Mouse (Mus musculus): Measurements from ENCODE around the gene Aplp2. TPM values are rescaled to one million over a fixed set of nuclear protein-coding genes. Genes with fewer than 3 reads are reported as not detected.
A peak's percentile ranks its signal among the peaks of the same experiment; 100 is the strongest.

Aplp2 gene
- polyA plus RNA-seq, 1 experiment from 2014 or later = 422 TPM

DNA sequence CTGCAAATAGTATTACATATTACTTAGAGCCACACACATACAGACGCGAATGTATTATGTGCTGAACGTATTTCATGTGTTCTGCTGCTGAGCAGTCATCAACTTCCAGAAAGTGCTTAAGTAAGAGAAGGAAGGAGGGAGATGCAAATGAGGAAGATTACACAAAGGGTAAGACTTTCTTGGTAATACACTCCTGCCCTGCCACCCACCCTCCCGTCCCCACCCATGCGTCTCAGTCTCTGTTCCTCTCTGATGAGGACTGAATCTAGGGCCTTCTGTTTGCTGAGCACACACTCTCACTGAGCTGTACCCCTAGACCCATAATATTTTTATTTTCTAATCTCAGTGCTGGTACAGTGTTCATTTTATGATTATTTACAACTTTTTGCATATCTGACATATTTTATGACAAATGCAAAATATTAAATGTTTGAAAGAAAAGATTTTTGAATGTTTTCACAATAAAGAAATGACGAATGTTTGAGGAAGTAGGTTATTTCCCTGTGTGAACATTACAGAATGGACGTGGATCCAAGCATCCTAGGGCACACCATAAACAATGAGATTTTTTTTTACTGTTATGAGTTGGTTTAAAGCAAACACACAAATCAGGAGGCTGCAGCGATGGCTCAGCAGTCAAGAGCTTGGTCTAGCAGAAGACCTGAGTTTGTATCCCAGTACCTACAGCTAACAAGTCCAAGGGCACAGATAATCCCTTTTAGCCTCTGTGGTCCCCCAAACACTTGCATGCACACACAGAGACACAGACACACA lies 36.0 kb upstream of the Aplp2 start:
- H3K4me3 ChIP-seq (ENCODE audit: low read length) = no peak overlapping the region
- 73% methylated on average over 8 of the region's 8 CpGs for WGBS
- no peak overlapping the region for H3K27ac ChIP-seq (ENCODE audit: low read length)
- H3K4me1 ChIP-seq (ENCODE audit: control insufficient read depth, insufficient read depth, low read length) = no peaks in the 10 kb centered on the region
- no peak overlapping the region for H3K9ac ChIP-seq (ENCODE audit: low read length)
- no peaks in the 10 kb centered on the region for H3K27me3 ChIP-seq (ENCODE audit: control insufficient read depth, insufficient read depth, low read length)
- H3K9me3 ChIP-seq (replicated peaks; ENCODE audit: control insufficient read depth, low read length) = no peaks in the 10 kb centered on the region
- no peaks in the 10 kb centered on the region for H3K36me3 ChIP-seq (ENCODE audit: control insufficient read depth, insufficient read depth)
- no peak overlapping the region for H3K4me2 ChIP-seq (ENCODE audit: low read depth, low read length)
- ATAC-seq (replicated peaks; ENCODE audit: extremely low read depth, insufficient read depth, low FRiP score) = no peak

DNA sequence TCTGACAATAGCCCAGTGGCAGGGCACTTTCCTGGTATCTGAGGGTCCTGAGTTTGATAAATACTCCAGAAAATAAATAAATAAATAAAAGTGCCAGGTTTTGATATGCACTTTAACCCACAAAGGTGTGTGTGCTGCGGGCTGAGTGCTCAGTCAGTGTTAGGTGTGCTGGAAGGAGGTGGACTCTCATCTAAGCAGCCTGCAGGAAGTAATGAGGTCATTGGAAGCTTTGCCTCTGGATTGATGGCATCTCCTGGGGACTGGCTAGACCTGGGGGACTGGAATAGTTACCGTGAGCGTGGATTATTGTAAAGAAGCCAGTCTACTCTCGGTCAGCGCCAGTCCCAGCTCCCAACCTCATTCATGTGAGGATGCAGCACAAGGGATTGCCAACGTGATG lies 34.8 kb upstream of the Aplp2 start:
- Histone ChIP-seq H3K9ac (ENCODE audit: low read length) (no peak overlapping the region), H3K4me2 (ENCODE audit: low read depth, low read length) (no peak overlapping the region), H3K4me3 (ENCODE audit: low read length) (no peak overlapping the region), H3K27ac (ENCODE audit: low read length) (no peak overlapping the region), H3K9me3 (replicated peaks; ENCODE audit: control insufficient read depth, low read length) (no peaks in the 10 kb centered on the region), H3K36me3 (ENCODE audit: control insufficient read depth, insufficient read depth) (no peaks in the 10 kb centered on the region), H3K4me1 (ENCODE audit: control insufficient read depth, insufficient read depth, low read length) (no peaks in the 10 kb centered on the region), H3K27me3 (ENCODE audit: control insufficient read depth, insufficient read depth, low read length) (no peaks in the 10 kb centered on the region)
- WGBS = 43% methylated on average over 6 of the region's 6 CpGs
- ATAC-seq (replicated peaks; ENCODE audit: extremely low read depth, insufficient read depth, low FRiP score) = no peak

DNA sequence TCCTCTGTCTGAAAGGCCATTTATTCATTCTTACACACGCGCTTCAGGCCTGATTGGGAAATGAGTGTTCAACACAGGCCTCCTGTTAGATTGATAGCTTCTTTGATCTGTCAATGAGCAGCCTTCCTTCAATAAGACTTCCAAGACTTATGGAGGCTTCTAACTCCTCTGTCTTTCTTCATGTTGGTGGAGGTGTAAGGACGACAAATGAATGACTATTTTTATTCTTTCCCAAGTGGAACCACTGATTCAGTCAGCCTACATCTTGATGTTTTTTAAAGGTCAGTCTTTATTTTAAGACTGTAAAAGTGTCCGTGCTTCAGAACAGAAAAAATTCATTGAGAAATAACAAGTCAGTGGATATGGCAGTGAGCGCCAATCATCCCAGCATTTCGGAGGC lies 33.4 kb upstream of the Aplp2 start:
- Histone ChIP-seq H3K36me3 (ENCODE audit: control insufficient read depth, insufficient read depth) (no peaks in the 10 kb centered on the region), H3K4me1 (ENCODE audit: control insufficient read depth, insufficient read depth, low read length) (peaks cover 4% of the 10 kb centered on the region; the same call in 1 of the 2 replicates), H3K27ac (ENCODE audit: low read length) (no peak overlapping the region), H3K4me2 (ENCODE audit: low read depth, low read length) (no peak overlapping the region), H3K27me3 (ENCODE audit: control insufficient read depth, insufficient read depth, low read length) (no peaks in the 10 kb centered on the region), H3K9ac (ENCODE audit: low read length) (no peak overlapping the region), H3K9me3 (replicated peaks; ENCODE audit: control insufficient read depth, low read length) (no peaks in the 10 kb centered on the region), H3K4me3 (ENCODE audit: low read length) (no peak overlapping the region)
- ATAC-seq (replicated peaks; ENCODE audit: extremely low read depth, insufficient read depth, low FRiP score) = no peak
- WGBS = 83% methylated on average over 6 of the region's 6 CpGs

DNA sequence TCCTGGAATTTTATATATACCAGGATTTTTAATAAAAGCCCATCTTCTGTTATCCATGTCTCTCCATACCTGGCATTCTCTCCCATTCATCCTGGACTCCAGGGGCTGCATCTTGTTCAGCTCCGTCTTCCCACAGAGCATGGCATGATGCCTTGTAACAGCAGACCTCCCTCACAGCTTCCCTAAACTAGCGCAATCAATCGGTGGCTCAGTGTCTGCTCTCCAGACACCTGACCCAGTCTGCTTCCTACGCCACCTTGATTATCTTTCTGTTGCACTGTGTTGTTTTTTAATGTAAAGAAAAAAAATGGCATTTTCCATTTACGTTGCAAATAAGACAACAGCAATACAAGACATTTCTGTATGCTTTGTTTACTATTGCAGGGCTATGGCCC lies 32.3 kb upstream of the Aplp2 start:
- ATAC-seq (replicated peaks; ENCODE audit: extremely low read depth, insufficient read depth, low FRiP score) = no peak

DNA sequence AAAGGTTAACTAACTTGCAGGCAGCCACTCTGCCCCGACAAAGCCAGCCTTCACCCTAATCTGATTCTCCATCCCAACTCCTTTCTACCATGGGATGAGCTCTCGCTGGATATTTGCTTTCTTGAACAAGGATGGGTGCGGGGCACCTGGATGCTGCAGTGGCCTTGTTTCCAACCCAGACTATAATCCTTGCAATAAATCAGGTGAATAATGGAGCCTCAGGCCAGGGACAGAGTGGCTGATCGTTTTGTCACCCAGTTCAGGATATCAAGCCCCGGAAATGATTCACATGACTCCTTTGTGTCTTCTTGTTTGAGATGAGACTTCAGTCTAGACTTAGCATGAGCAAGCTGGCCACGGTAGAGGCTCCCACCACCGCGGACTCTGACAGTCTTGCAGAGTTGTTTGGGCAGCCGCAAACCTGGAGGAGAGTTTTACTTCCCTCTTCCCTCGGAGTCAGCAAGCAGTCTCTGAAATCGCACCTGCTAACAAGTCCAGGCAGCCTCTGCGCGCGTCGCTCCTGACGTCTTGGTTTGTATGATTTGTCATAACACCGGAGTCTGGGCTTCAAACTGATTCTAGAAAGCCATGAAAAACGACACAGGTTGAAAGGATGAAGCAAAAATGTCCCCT lies 31.8 kb upstream of the Aplp2 start:
- H3K4me3 ChIP-seq (ENCODE audit: low read length) = no peak overlapping the region
- peaks cover 4% of the 10 kb centered on the region; the same call in 1 of the 2 replicates for H3K4me1 ChIP-seq (ENCODE audit: control insufficient read depth, insufficient read depth, low read length)
- WGBS = 65% methylated on average over 18 of the region's 18 CpGs
- no peaks in the 10 kb centered on the region for H3K36me3 ChIP-seq (ENCODE audit: control insufficient read depth, insufficient read depth)
- H3K4me2 ChIP-seq (ENCODE audit: low read depth, low read length) = 0 out of 2 replicates have a peak overlapping the region, but pooled peaks have one; percentile 28
- no peak overlapping the region for H3K9ac ChIP-seq (ENCODE audit: low read length)
- no peak overlapping the region for H3K27ac ChIP-seq (ENCODE audit: low read length)
- H3K27me3 ChIP-seq (ENCODE audit: control insufficient read depth, insufficient read depth, low read length) = no peaks in the 10 kb centered on the region
- no peak for ATAC-seq (replicated peaks; ENCODE audit: extremely low read depth, insufficient read depth, low FRiP score)
- no peaks in the 10 kb centered on the region for H3K9me3 ChIP-seq (replicated peaks; ENCODE audit: control insufficient read depth, low read length)

More for the DNA sequence above, 32.3 kb upstream of the Aplp2 start:
- Histone ChIP-seq H3K4me3 (ENCODE audit: low read length) (no peak overlapping the region), H3K9me3 (replicated peaks; ENCODE audit: control insufficient read depth, low read length) (no peaks in the 10 kb centered on the region), H3K4me1 (ENCODE audit: control insufficient read depth, insufficient read depth, low read length) (peaks cover 4% of the 10 kb centered on the region; the same call in 1 of the 2 replicates), H3K36me3 (ENCODE audit: control insufficient read depth, insufficient read depth) (no peaks in the 10 kb centered on the region), H3K27me3 (ENCODE audit: control insufficient read depth, insufficient read depth, low read length) (no peaks in the 10 kb centered on the region), H3K27ac (ENCODE audit: low read length) (no peak overlapping the region), H3K4me2 (ENCODE audit: low read depth, low read length) (no peak overlapping the region), H3K9ac (ENCODE audit: low read length) (no peak overlapping the region)
- WGBS = 82% methylated on average over 5 of the region's 5 CpGs

DNA sequence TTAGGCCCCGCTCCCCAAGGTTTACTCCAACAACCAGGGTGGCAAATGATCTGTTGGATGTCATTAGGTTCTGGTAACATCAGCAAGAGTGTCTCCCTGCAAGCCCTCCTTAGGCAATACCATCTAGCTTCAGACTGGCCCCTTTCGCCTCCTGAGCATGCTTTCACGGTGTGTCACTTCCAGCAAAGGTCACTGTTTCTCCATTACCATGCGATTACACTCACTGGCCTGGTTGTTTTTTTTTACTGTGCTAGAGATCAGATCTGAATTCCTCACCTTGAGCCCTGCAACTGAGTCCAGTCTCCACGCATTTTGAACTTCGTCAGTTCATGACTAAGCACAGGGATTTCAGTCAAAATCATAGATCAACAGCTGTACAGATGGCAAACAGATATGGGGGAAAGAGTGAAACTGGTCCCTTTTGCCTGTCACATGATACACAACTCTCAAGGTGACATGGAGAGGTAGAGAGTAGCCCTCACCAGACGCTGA lies 29.6 kb upstream of the Aplp2 start:
- ATAC-seq (replicated peaks; ENCODE audit: extremely low read depth, insufficient read depth, low FRiP score) = no peak
- Histone ChIP-seq H3K27me3 (ENCODE audit: control insufficient read depth, insufficient read depth, low read length) (no peaks in the 10 kb centered on the region), H3K9ac (ENCODE audit: low read length) (no peak overlapping the region), H3K27ac (ENCODE audit: low read length) (no peak overlapping the region), H3K36me3 (ENCODE audit: control insufficient read depth, insufficient read depth) (no peaks in the 10 kb centered on the region), H3K4me2 (ENCODE audit: low read depth, low read length) (no peak overlapping the region), H3K4me3 (ENCODE audit: low read length) (no peak overlapping the region), H3K9me3 (replicated peaks; ENCODE audit: control insufficient read depth, low read length) (no peaks in the 10 kb centered on the region), H3K4me1 (ENCODE audit: control insufficient read depth, insufficient read depth, low read length) (peaks cover 4% of the 10 kb centered on the region; the same call in 1 of the 2 replicates)
- WGBS = 69% methylated on average over 7 of the region's 7 CpGs

DNA sequence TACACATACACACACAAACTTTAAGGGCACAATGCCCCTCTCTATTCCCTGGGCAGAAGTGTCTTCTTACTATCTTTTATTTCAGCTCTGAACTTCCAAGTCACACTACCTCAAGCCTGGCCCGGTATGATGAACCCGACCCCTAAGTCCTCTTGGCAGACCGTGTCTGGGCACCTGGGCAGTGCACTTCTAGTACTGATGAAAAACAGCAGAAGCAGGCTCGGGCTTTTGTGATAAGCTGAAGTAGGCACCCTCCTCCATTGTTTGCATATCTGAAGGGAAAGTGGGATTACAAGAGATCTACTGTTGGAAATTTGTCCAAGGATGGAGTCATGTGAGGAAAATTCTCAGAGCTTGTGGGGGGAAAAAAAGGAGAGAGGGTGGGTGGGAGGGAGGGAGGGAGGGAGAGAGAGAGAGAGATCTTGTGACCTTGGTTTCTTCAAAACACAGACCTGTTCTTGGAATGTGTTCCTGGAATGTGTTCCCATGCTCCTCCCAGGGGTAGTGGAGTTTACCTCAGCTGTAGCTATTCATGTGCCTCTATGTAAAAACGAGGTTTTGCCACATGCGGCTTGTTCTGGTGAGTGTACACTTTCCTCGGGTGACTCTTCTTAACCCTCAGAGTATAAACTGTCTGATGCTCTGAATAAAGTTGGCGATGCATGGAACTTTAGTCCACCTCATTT lies 29.1 kb upstream of the Aplp2 start:
- H3K9ac ChIP-seq (ENCODE audit: low read length) = no peak overlapping the region
- H3K9me3 ChIP-seq (replicated peaks; ENCODE audit: control insufficient read depth, low read length) = no peaks in the 10 kb centered on the region
- ATAC-seq (replicated peaks; ENCODE audit: extremely low read depth, insufficient read depth, low FRiP score) = no peak
- no peaks in the 10 kb centered on the region for H3K36me3 ChIP-seq (ENCODE audit: control insufficient read depth, insufficient read depth)
- H3K27me3 ChIP-seq (ENCODE audit: control insufficient read depth, insufficient read depth, low read length) = no peaks in the 10 kb centered on the region
- no peak overlapping the region for H3K27ac ChIP-seq (ENCODE audit: low read length)
- H3K4me1 ChIP-seq (ENCODE audit: control insufficient read depth, insufficient read depth, low read length) = peaks cover 4% of the 10 kb centered on the region; the same call in 1 of the 2 replicates
- 54% methylated on average over 8 of the region's 8 CpGs for WGBS
- H3K4me2 ChIP-seq (ENCODE audit: low read depth, low read length) = no peak overlapping the region
- no peak overlapping the region for H3K4me3 ChIP-seq (ENCODE audit: low read length)

DNA sequence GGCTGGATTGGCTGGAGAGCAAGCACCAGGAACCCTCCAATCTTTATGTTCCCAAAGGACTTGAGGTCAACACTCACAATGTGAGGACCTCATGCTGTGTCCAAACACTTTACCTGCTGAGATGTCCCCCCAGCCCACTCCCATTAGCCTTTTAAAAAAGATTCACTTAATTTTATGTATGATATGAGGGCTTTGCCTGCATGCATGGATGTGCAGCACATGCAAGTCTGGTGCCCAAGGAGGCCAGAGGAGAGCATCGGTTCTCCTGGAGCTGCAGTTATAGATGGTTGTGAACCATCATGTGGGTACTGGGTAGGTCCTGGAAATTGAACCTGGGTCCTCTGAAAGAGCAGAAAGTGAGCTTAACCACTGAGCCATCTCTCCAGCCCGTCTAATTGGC lies 27.9 kb upstream of the Aplp2 start:
- peaks cover 4% of the 10 kb centered on the region for H3K4me1 ChIP-seq (ENCODE audit: control insufficient read depth, insufficient read depth, low read length)
- H3K9me3 ChIP-seq (replicated peaks; ENCODE audit: control insufficient read depth, low read length) = no peaks in the 10 kb centered on the region
- no peak overlapping the region for H3K9ac ChIP-seq (ENCODE audit: low read length)
- no peaks in the 10 kb centered on the region for H3K36me3 ChIP-seq (ENCODE audit: control insufficient read depth, insufficient read depth)
- no peak overlapping the region for H3K27ac ChIP-seq (ENCODE audit: low read length)
- no peaks in the 10 kb centered on the region for H3K27me3 ChIP-seq (ENCODE audit: control insufficient read depth, insufficient read depth, low read length)
- no peak for ATAC-seq (replicated peaks; ENCODE audit: extremely low read depth, insufficient read depth, low FRiP score)
- WGBS = 94% methylated on average over 2 of the region's 2 CpGs
- no peak overlapping the region for H3K4me3 ChIP-seq (ENCODE audit: low read length)
- H3K4me2 ChIP-seq (ENCODE audit: low read depth, low read length) = no peak overlapping the region

DNA sequence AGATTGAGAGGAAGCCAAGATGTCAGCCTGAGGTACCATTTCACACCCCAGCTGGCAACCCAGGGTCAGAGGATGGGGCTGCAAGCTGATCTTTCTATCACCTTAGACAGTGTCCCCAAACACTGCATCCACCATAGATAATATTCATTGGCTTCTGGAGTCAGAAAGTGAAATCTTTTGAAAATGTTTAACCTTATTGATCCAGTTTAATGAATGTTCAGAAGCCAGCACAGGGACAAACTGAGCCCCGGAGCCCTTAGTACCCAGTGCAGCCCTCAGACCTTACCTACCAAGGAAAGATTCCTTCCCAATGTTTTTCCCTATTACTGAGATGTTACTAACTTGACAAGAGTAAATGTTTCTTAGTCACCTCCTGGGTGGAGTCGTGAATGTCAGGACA lies 26.9 kb upstream of the Aplp2 start:
- no peak overlapping the region for H3K9ac ChIP-seq (ENCODE audit: low read length)
- peaks cover 4% of the 10 kb centered on the region for H3K4me1 ChIP-seq (ENCODE audit: control insufficient read depth, insufficient read depth, low read length)
- no peaks in the 10 kb centered on the region for H3K27me3 ChIP-seq (ENCODE audit: control insufficient read depth, insufficient read depth, low read length)
- H3K27ac ChIP-seq (ENCODE audit: low read length) = no peak overlapping the region
- H3K4me3 ChIP-seq (ENCODE audit: low read length) = no peak overlapping the region
- H3K4me2 ChIP-seq (ENCODE audit: low read depth, low read length) = no peak overlapping the region
- no peaks in the 10 kb centered on the region for H3K36me3 ChIP-seq (ENCODE audit: control insufficient read depth, insufficient read depth)
- 73% methylated on average over 2 of the region's 2 CpGs for WGBS
- ATAC-seq (replicated peaks; ENCODE audit: extremely low read depth, insufficient read depth, low FRiP score) = no peak
- no peaks in the 10 kb centered on the region for H3K9me3 ChIP-seq (replicated peaks; ENCODE audit: control insufficient read depth, low read length)

Data from heart, embryonic 16.5 days (tissue).